14 mouse cellular contexts compared by ENCODE assay signal in the genomic region with DNA sequence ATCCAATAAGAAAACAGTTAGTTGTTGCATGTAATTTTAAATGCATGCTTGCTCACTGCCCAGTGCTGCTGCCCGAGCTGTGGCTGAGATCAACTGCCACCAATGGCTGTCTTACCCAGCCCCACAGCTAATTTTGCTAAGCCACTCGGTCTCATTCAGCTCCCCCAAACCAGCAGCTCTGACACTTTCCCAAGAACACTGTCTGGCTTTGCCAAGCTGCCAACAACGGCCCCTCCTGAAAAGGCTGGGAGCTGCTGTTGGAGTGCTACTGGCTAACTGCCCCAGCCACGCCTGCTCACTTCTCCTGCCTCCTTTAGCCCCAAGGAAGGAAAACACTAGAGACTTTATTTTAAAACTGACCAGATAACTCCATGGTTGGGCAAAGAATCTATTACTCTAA.
DNase-seq lines count a peak whose midpoint lies in the region; ATAC-seq lines count a peak whose summit lies in the region.
"Had no signal": no experiment of that assay in that cellular context is flagged by ENCODE, and none has a peak within 500 bp of the region (broad histone marks: within the 10 kb centered on the region; RNA-seq: fewer than 3 reads in every experiment).

No protein-coding gene starts in this region.

- 65% methylated on average over 4 of the region's 4 CpGs for WGBS in hindbrain, embryonic 14.5 days
- 66% methylated on average over 4 of the region's 4 CpGs for WGBS in hindbrain, embryonic 11.5 days
- WGBS in midbrain, embryonic 16.5 days = 62% methylated on average over 4 of the region's 4 CpGs
- WGBS in midbrain, embryonic 15.5 days = 55% methylated on average over 4 of the region's 4 CpGs

- H3K9ac ChIP-seq in hindbrain, embryonic 14.5 days = no peak overlapping the region
- no peak overlapping the region for H3K9ac ChIP-seq in hindbrain, embryonic 11.5 days (ENCODE audit: low read depth, low read length)
- no peak overlapping the region for H3K9ac ChIP-seq in midbrain, embryonic 16.5 days (ENCODE audit: low read depth, low read length)
- no peak overlapping the region for H3K9ac ChIP-seq in midbrain, embryonic 15.5 days
- H3K9ac ChIP-seq: embryonic facial prominence, embryonic 13.5 days; heart, embryonic 12.5 days had no signal

- no peak for ATAC-seq in cerebellum, adult (ENCODE audit: insufficient number of reproducible peaks, low FRiP score, low TSS enrichment)
- ATAC-seq in hindbrain, embryonic 14.5 days (ENCODE audit: low FRiP score) = peak; percentile 39; the same call in 1 of the 2 replicates
- ATAC-seq in hindbrain, embryonic 11.5 days (ENCODE audit: low FRiP score) = no peak
- peak; percentile 75; the same call in 1 of the 2 replicates for ATAC-seq in midbrain, embryonic 16.5 days
- no peak for ATAC-seq in midbrain, embryonic 15.5 days (replicated peaks)

- H3K27ac ChIP-seq in hindbrain, embryonic 14.5 days = no peak overlapping the region
- no peak overlapping the region for H3K27ac ChIP-seq in hindbrain, embryonic 11.5 days (ENCODE audit: low read depth, low read length)
- H3K27ac ChIP-seq in midbrain, embryonic 16.5 days (ENCODE audit: low read length) = no peak overlapping the region
- H3K27ac ChIP-seq in midbrain, embryonic 15.5 days = no peak overlapping the region
- H3K27ac ChIP-seq: embryonic facial prominence, embryonic 13.5 days; macrophage had no signal

- no peaks in the 10 kb centered on the region for H3K9me3 ChIP-seq in hindbrain, embryonic 14.5 days (ENCODE audit: control insufficient read depth, low read length)
- no peaks in the 10 kb centered on the region for H3K9me3 ChIP-seq in hindbrain, embryonic 11.5 days (ENCODE audit: control insufficient read depth, low read length)
- no peaks in the 10 kb centered on the region for H3K9me3 ChIP-seq in midbrain, embryonic 16.5 days (replicated peaks; ENCODE audit: control insufficient read depth, low read length, poor library complexity, severe bottlenecking)
- H3K9me3 ChIP-seq in midbrain, embryonic 15.5 days = no peaks in the 10 kb centered on the region
- H3K9me3 ChIP-seq: embryonic facial prominence, embryonic 13.5 days; heart, embryonic 12.5 days had no signal

- DNase-seq in cerebellum, adult 11-12 months = peak; percentile 3
- DNase-seq in hindbrain, embryonic 14.5 days (ENCODE audit: low spot score) = peak; percentile 43
- no peak for DNase-seq in hindbrain, embryonic 11.5 days (ENCODE audit: low spot score)
- peak; percentile 6 for DNase-seq in lung, postnatal 25 days (ENCODE audit: low spot score)
- DNase-seq in embryo, embryonic 10 days (ENCODE audit: low spot score) = no peak
- DNase-seq: gastrocnemius, postnatal 36 days; kidney, adult 8-10 months; right cerebral cortex, postnatal 25 days had no signal

- no peak overlapping the region for H3K4me2 ChIP-seq in hindbrain, embryonic 14.5 days (replicated peaks)
- no peak overlapping the region for H3K4me2 ChIP-seq in hindbrain, embryonic 11.5 days (replicated peaks; ENCODE audit: low read depth, low read length)
- no peak overlapping the region for H3K4me2 ChIP-seq in midbrain, embryonic 16.5 days (ENCODE audit: low read length)
- no peak overlapping the region for H3K4me2 ChIP-seq in midbrain, embryonic 15.5 days
- H3K4me2 ChIP-seq: embryonic facial prominence, embryonic 13.5 days; heart, embryonic 12.5 days had no signal

- peaks cover 12% of the 10 kb centered on the region; the same call in 1 of the 2 replicates for H3K4me1 ChIP-seq in hindbrain, embryonic 14.5 days (replicated peaks; ENCODE audit: control insufficient read depth, insufficient read depth, low read length)
- H3K4me1 ChIP-seq in hindbrain, embryonic 11.5 days (replicated peaks; ENCODE audit: control insufficient read depth, insufficient read depth, low read length) = no peaks in the 10 kb centered on the region
- no peaks in the 10 kb centered on the region for H3K4me1 ChIP-seq in midbrain, embryonic 16.5 days (ENCODE audit: control insufficient read depth, insufficient read depth, low read length)
- H3K4me1 ChIP-seq in midbrain, embryonic 15.5 days = 0 out of 2 replicates have a peak, but pooled peaks cover 6% of the 10 kb centered on the region
- H3K4me1 ChIP-seq: embryonic facial prominence, embryonic 13.5 days; heart, embryonic 12.5 days had no signal

- peaks cover 6% of the 10 kb centered on the region; the same call in 1 of the 2 replicates for H3K27me3 ChIP-seq in hindbrain, embryonic 14.5 days (ENCODE audit: control insufficient read depth, insufficient read depth, low read length)
- H3K27me3 ChIP-seq in hindbrain, embryonic 11.5 days (ENCODE audit: control insufficient read depth, insufficient read depth, low read length) = peaks cover 3% of the 10 kb centered on the region
- H3K27me3 ChIP-seq in midbrain, embryonic 16.5 days (ENCODE audit: control insufficient read depth, insufficient read depth, low read depth, low read length) = peaks cover 2% of the 10 kb centered on the region; the same call in 1 of the 2 replicates
- H3K27me3 ChIP-seq in midbrain, embryonic 15.5 days (replicated peaks) = peaks cover 13% of the 10 kb centered on the region; the same call in 1 of the 2 replicates
- H3K27me3 ChIP-seq: embryonic facial prominence, embryonic 13.5 days; heart, embryonic 12.5 days had no signal

- H3K4me3 ChIP-seq in hindbrain, embryonic 14.5 days (replicated peaks; ENCODE audit: low read length) = no peak overlapping the region
- no peak overlapping the region for H3K4me3 ChIP-seq in hindbrain, embryonic 11.5 days (ENCODE audit: low read depth, low read length)
- H3K4me3 ChIP-seq in midbrain, embryonic 16.5 days (ENCODE audit: low read depth, low read length) = no peak overlapping the region
- no peak overlapping the region for H3K4me3 ChIP-seq in midbrain, embryonic 15.5 days
- H3K4me3 ChIP-seq: embryonic facial prominence, embryonic 13.5 days; heart, embryonic 12.5 days had no signal

- H3K36me3 ChIP-seq in hindbrain, embryonic 14.5 days (replicated peaks; ENCODE audit: control insufficient read depth, insufficient read depth) = no peaks in the 10 kb centered on the region
- H3K36me3 ChIP-seq in hindbrain, embryonic 11.5 days (ENCODE audit: control insufficient read depth, insufficient read depth, low read length) = no peaks in the 10 kb centered on the region
- no peaks in the 10 kb centered on the region for H3K36me3 ChIP-seq in midbrain, embryonic 16.5 days (ENCODE audit: control insufficient read depth, insufficient read depth, low read length)
- no peaks in the 10 kb centered on the region for H3K36me3 ChIP-seq in midbrain, embryonic 15.5 days (replicated peaks)
- H3K36me3 ChIP-seq: embryonic facial prominence, embryonic 13.5 days; heart, embryonic 12.5 days had no signal

Comparison
In these comparisons a context has a peak if more than half of its experiments do, and no peak if none do; other contexts are left out.
1. DNase-seq: peak in cerebellum, adult 11-12 months (single experiment), hindbrain, embryonic 14.5 days (single experiment) and lung, postnatal 25 days (single experiment); none in hindbrain, embryonic 11.5 days (single experiment) and embryo, embryonic 10 days (single experiment).
2. ATAC-seq: peak in hindbrain, embryonic 14.5 days (single experiment) and midbrain, embryonic 16.5 days (single experiment); none in cerebellum, adult (single experiment), hindbrain, embryonic 11.5 days (single experiment) and midbrain, embryonic 15.5 days (single experiment).